Mouse (Mus musculus) cerebellum, adult 11-12 months (tissue): Measurements from ENCODE around the gene Pbxip1.

Experiments
- DNase-seq: peaks from one replicate; pipeline ENCODE4 v3.0.0; 2022

Gene Pbxip1

DNA sequence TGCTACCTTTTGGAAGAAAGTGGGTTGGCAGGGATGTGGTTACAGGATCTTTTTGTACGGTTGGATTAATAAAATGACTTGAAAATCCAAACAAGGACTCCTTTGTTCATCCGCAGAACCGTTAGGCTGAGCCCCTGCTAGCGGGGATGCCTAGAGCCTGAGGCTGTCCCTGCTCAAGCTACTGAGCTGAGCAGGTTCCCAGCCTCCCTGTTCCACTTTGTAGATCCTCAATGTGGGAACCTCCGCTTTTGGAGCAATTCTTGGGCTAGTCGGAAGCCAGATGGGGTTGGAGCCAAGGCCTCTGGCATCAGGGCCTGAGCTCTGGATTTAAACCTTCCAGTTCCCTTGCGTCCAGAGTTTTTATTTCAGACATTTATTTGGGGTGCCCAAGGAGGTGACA is 1.5 kb upstream of the Pbxip1 start:
- no peak for DNase-seq

GRCm38 (mm10) chr3:89437269-89437668 is 763 bp downstream of the Pbxip1 start:
- no peak for DNase-seq

GRCm38 (mm10) chr3:89440691-89441090 is 4.2 kb downstream of the Pbxip1 start:
- no peak for DNase-seq

DNA sequence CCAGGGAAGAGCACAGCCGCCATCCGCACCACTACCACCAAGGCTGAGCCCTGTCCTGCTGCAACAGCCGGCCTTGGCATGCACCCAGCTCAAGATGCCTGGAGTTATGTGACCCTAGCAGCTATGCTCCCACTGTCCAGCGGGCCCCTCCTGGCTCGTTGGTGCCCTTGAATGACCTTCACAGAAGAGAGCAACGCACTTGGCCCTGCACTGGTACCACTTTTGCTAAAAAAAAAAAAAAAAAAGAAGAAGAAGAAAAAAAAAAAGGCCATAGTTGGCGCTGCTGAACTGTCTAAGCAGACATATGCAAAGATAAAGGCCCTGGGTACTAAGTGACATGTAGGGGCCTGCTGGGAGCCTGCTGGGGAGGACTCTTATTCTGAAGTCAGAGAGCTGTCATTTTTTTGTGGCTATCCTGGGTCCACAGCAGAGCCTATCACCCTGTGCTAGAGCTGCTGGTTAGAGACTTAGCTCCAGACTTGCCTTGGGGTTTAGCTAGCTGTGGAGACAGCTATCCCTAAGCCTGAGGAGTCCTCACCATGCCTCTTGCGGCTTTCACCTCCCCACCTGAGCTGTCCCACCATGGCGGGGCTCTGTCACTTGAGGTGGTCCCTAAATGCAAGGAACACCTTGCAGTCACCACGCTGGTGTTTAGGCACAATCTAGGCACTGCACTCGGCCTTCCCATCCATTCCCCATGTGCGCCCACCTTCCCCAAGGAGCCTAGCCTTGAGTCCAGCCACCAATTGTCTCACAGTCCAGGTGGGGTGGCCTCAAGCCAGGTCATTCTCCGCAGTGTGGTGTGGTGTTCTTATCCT is 12.4 kb downstream of the Pbxip1 start:
- DNase-seq, result no peak

- peak; percentile 67 for DNase-seq
Observed at GRCm38 (mm10) chr3:89449541-89449940, 13.0 kb downstream of the Pbxip1 start.

DNA sequence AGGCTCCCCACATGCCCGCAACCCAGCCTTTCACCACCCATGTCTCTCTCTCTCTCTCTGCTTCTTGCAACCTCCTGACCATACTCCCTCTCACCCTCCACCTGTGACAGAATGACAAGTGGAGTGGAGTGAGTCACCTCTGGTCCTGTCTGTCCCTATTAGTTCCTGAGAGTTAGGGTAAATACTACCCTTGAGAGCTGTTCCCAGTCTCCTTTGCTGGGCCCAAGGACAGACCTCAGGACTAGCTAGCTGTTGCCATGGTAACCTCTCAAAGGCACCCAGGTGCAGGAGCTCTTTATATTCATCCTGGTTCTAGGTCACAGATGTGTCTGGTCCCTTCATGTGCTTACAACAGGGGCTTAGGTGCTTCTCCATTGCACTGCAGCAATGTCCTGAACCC is 15.4 kb downstream of the Pbxip1 start:
- no peak for DNase-seq

DNA sequence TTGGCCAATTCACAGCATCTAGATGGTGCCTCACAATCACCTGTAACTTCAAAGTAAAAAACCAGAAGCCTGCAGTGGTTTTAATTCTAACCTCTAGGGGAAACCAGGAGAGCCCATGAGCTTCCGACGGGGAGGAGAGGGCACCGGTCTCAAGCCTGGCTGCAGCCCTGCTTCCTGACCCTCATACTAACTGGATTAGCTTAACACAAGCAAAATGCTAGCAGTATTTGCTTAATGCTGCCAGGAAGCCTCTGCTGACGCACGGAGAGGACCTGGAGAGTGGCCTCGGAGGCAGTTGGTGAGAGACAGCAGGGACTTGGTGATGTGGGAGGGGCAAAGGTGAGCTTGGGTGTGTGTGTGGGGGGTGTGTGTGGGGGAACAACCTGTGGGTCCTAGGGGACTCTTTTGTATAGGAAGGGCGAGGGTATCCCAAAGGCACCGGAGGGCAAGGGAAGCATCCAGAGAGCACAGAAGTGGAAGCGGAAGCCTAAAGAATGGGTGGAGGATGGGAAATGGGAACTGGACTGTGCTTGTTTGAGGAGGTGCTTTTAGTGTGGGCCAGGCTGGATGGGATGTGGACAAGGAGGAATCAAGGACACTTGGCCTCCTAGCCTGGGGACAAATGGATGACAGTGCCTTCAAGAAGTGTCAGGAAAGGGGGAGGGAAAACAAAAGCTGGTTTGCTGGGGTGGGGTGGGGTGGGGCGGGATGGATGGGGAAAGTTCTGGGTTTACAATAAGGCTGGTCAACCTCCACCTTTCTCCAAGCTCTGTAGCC is 18.1 kb downstream of the Pbxip1 start, which contains the start of gene Pmvk:
Gene Pmvk, plus strand, starts transcription at position 141 of the 777 bp plus-strand sequence.
- DNase-seq, result no peak

DNA sequence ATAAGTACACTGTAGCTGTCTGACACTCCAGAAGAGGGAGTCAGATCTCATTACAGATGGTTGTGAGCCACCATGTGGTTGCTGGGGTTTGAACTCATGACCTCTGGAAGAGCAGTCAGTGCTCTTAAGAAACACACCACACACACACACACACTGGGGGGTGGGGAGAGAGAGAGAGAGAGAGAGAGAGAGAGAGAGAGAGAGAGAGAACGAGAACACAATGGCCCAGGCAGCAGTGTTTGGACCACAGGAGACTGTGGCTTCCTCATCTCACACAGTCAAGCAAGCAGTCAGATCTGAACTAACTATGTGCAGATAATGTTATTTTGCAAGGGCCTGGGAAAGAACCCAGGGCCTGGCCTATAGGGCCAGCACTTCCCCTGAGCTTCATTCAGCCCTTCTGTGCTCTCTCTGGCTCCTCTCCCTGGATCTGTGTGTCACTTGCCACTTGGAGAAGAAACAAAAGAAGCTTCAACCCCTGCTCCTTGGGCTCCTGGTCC is 19.3 kb downstream of the Pbxip1 start:
- DNase-seq, result no peak

DNA sequence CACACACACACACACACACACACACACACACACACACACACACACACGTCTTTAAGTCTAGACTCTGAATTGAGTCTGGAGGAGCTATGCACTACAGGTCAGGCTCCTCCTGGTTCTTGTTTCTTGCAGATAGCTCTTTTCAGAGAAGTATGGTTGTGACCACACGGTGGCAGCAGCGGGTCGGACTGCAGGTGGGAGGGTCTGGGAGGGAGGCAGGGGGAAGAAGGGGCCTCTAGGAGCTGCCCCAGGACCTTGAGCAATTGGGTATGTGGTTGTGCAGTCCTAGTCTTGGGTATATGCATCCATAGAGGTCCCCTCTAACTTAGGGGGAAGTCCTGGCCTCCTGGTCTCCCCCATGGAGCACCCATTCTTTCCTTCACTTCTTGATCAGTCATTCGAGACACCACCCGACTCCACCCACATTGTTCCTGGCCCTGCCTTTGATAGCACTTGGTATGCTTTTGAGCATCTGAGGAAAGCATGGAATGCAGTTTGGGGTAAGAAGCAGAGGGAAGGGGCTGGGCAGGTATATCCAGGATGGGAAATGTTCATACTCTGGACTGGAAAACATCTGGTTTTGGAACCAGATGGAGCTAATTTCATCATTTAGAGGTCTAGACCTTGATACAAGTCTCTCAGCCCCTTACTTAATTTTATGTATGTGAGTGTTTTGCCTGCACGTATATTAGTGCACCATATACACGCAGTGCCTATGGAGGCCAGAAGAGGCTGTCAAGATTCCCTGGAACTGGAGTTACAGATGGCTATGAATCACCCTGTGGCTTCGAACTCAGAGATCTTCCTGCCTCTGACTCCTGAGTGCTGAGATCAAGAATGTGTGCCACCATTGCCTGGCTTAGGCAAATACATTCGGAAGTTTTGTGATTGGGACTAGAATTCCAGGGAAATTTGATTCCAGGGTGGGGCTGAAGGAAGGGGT is 20.5 kb downstream of the Pbxip1 start:
- DNase-seq, result peak; percentile 37

DNA sequence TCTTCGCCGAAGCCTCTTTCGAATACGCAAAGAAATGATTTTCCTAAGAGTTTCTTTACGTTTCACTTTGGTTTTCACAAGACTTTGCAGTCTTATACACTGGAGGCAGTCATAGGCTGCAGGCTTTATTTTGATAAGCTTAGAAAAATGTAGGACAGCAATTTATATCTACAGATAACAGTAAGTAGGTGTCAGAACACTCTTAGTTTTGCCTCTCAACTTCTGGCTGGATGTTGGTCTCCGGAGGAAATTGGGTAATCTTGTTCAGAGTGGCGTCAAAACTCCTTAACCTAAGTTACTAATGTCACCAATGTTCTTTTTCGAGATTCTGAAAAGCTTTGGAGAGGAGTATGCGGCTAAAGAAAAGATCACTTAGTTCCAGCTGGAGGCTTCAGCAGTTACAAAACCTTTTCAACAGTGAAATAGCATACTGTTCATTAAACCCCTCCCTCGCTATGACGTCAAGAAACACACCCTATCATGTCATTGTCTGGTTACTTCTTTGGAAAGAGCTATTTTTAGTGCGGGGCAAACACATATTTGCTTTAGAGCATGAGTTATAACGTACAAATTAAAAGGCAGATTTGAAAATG is 22.0 kb downstream of the Pbxip1 start:
- DNase-seq, result peak; percentile 27

GRCm38 (mm10) chr3:89458965-89459807 is 22.7 kb downstream of the Pbxip1 start:
- DNase-seq, result peak; percentile 85

- no peak for DNase-seq
Observed at GRCm38 (mm10) chr3:89468268-89468667, 31.8 kb downstream of the Pbxip1 start.

GRCm38 (mm10) chr3:89472280-89472679 is 35.8 kb downstream of the Pbxip1 start:
- DNase-seq, result no peak

- no peak for DNase-seq
Observed at GRCm38 (mm10) chr3:89473838-89474237, 37.3 kb downstream of the Pbxip1 start.

DNA sequence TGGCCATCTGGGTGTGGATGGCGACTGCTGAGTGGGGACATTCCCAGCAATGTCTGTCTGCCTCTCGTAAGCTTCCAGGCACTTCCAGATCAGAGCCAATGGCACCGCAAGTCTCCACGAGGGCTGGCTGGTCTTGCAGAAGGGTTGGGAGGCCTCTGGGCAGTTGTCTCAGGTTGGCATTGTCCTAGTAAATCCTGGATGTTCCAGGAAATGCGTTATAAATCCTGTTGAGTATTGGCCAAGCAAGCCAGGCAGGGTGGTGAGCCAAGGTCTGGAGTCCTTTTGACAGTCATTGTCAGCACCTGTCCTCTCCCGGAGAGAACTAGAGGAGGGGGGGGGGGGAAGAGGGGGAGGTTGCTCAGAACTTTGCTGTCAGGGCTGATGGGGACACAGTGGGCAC is 42.5 kb downstream of the Pbxip1 start:
- DNase-seq, result no peak

DNA sequence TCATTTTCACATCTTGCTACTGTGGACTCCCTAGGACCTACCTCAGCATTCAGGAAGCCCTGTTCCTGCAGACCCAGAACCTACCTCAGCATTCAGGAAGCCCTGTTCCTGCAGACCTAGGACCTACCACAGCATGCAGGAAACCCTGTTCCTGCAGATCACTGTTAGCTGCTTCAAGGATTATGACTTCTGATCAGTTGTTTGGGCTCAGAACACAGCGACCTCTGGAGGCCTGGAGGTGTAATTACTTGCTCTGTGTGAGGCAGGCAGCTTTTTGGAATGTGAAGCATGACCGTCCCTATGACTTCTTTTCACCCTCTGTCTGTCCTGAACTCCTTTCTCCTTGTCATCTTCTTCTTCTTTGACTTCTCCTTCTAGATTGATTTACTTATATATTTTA is 45.0 kb downstream of the Pbxip1 start:
- no peak for DNase-seq

DNA sequence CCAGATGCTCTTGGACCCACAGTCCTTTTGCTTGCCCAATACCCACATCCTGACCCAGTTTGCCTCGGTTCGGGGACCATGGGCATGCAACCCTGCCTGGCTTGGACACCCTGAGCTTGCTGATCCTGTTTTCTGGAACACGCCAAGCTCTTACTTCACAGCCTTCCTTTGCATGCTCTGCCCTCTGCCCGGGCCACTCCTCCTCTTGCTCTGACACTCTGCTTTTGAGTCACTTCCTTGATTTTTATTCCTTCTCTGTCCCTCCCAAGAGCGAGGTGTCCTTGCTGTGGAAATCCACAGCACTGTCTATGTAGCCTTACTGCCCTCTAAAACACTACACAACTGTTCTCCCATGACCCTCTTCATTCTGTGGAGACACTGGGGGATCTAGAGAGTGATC is 45.7 kb downstream of the Pbxip1 start:
- DNase-seq, result no peak

DNA sequence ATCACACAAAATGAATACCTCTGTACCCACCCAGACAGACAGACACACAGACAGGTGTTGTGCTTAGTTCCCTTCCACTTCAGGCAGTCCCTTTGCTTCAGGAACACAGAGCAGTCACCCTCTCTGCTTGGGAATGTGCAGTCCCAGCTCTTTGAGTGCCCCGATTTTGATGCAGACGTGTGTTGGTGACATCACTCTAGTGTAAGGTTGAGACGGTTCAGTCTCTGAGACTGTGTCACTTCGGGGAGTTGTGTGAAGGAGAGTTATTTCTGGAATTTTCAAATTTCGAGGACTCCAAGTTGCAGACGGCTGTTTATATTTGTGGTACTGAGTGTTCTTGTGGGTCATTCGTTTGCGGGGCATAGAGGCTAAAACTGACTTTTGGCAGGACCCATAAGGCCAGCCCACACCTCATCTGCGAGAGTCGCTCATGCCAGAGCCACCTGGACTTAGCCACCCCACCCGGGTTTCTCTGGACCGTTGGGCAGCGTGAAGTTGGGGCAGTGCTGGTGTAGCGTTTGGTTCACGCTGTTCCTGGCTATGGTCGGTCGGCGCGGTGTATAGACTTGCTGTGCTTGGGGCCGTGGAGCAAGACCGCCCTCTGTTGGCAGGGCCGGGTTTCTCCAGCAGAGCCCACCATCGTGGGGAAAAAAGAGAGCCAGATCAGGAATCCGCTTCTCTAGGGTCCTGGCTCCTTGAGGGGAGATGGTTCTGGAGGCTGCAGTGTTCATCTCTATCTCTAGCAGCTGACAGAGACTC is 48.4 kb downstream of the Pbxip1 start:
- peak; percentile 13 for DNase-seq

GRCm38 (mm10) chr3:89486111-89486510 is 49.6 kb downstream of the Pbxip1 start:
- no peak for DNase-seq

DNA sequence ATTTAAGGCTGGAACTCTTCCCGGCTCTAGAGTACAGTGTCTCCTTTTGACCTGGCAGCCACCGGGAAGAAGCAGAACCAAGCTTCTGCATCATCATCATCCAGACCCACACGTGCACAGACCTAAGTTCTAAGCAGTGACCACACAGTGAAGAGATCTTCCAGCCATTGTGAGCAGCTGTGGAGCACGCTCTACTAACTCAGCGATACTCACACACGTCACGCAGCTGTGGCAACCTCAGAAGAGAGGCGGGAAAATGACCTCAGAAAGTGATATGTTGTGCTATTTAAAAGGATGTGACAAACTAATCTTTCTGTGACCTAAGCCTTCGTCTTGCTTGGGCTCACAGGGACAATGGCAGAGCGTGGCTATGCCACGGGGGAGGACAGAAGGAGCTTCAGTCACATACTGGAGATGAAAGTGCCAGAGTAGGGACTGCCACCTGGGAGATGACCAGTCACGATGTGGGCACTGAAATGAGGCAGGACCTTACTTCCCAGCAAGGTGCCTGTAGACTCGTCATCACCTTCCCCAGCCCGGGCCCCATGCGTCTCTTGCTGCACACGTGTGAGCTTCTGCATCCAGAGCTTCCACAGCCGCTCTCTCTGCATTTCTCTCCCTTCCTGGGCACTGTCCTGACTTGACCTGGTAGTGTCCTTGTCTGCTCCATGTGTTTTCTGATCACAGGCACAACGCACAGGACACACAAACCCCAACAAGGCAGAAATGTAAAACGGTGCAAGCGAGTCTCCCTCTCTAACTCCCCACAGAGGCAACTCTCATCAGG is 50.6 kb downstream of the Pbxip1 start:
- DNase-seq, result no peak
